ENCODE assay signal across 20 mouse cellular contexts in genomic region chr2:134465132-134465531, GRCm38 (mm10).
DNase-seq lines count a peak whose midpoint lies in the region; ATAC-seq and TF ChIP-seq lines count a peak whose summit lies in the region.
"Had no signal": no experiment of that assay in that cellular context is flagged by ENCODE, and none has a peak within 500 bp of the region (broad histone marks: within the 10 kb centered on the region; RNA-seq: fewer than 3 reads in every experiment).

No protein-coding gene starts in this region.

- H3K4me1 ChIP-seq in liver, embryonic 14.5 days (replicated peaks; ENCODE audit: control insufficient read depth in 2 of 2, insufficient read depth in 2 of 2, low read length in 1 of 2): peaks cover 14 to 15% of the 10 kb centered on the region in 2 experiments
- H3K4me1 ChIP-seq in stomach, embryonic 14.5 days (ENCODE audit: control insufficient read depth, insufficient read depth, low read length): no peaks in the 10 kb centered on the region
- no peaks in the 10 kb centered on the region for H3K4me1 ChIP-seq in cerebellum, adult 2 months (ENCODE audit: control insufficient read depth, insufficient read depth, low read length)
- H3K4me1 ChIP-seq: forebrain, embryonic 10.5 days; limb, embryonic 13.5 days; midbrain, embryonic 13.5 days; neural tube, embryonic 13.5 days had no signal

- H3K27me3 ChIP-seq in liver, embryonic 14.5 days (ENCODE audit: control insufficient read depth, insufficient read depth, low read length): no peaks in the 10 kb centered on the region
- H3K27me3 ChIP-seq in stomach, embryonic 14.5 days (ENCODE audit: control insufficient read depth, insufficient read depth, low read length): no peaks in the 10 kb centered on the region
- no peaks in the 10 kb centered on the region for H3K27me3 ChIP-seq in cerebellum, adult 2 months (ENCODE audit: control insufficient read depth, insufficient read depth, low read length)
- H3K27me3 ChIP-seq: limb, embryonic 13.5 days; midbrain, embryonic 13.5 days; neural tube, embryonic 13.5 days had no signal

- H3K36me3 ChIP-seq in liver, embryonic 14.5 days (replicated peaks; ENCODE audit: control insufficient read depth, insufficient read depth, low read depth): no peaks in the 10 kb centered on the region
- H3K36me3 ChIP-seq in stomach, embryonic 14.5 days (ENCODE audit: control insufficient read depth, insufficient read depth, low read length): no peaks in the 10 kb centered on the region
- H3K36me3 ChIP-seq: forebrain, embryonic 10.5 days; limb, embryonic 13.5 days; midbrain, embryonic 13.5 days; neural tube, embryonic 13.5 days had no signal

- 17% methylated on average over 2 of the region's 2 CpGs for WGBS in liver, embryonic 14.5 days (ENCODE audit: insufficient replicate concordance)
- WGBS in stomach, embryonic 14.5 days: 65% methylated on average over 2 of the region's 2 CpGs
- 81% methylated on average over 2 of the region's 2 CpGs for WGBS in cerebellum, adult 2 months

- no peaks in the 10 kb centered on the region for H3K9me3 ChIP-seq in liver, embryonic 14.5 days (ENCODE audit: control insufficient read depth, low read length)
- no peaks in the 10 kb centered on the region for H3K9me3 ChIP-seq in stomach, embryonic 14.5 days (ENCODE audit: control insufficient read depth, low read depth, low read length)
- H3K9me3 ChIP-seq: forebrain, embryonic 10.5 days; limb, embryonic 13.5 days; midbrain, embryonic 13.5 days; neural tube, embryonic 13.5 days had no signal

- peak; percentile 58 for DNase-seq in 3T3-L1 (ENCODE audit: low read depth, low spot score)
- DNase-seq in c-Kit-positive CD71-positive TER-119-positive erythroid progenitor cells, embryonic 14.5 days (ENCODE audit: low spot score): peak; percentile 36
- DNase-seq in liver, embryonic 14.5 days (ENCODE audit: low read depth in 3 of 3, low spot score in 3 of 3): peak; percentile 11 to 26 (median 22)
- no peak for DNase-seq in kidney, postnatal 4 days
- DNase-seq in lung, postnatal 36 days: no peak
- no peak for DNase-seq in cerebellum, adult 2 months
- DNase-seq: adrenal gland, postnatal 10 days; cerebellum, adult 11-12 months; cerebellum, postnatal 36 days; gastrocnemius, adult 2 months; heart, postnatal 36 days; spleen, adult 18-20 months had no signal

- peak overlapping the region; percentile 36 for H3K4me2 ChIP-seq in liver, embryonic 14.5 days (ENCODE audit: low read depth)
- no peak overlapping the region for H3K4me2 ChIP-seq in stomach, embryonic 14.5 days (replicated peaks; ENCODE audit: low read depth, low read length)
- H3K4me2 ChIP-seq: hindbrain, embryonic 14.5 days; limb, embryonic 13.5 days; midbrain, embryonic 13.5 days; neural tube, embryonic 13.5 days had no signal

- peak; percentile 85 for ATAC-seq in liver, embryonic 14.5 days (ENCODE audit: insufficient read depth)
- peak; percentile 42; the same call in 1 of the 2 replicates for ATAC-seq in stomach, embryonic 14.5 days (ENCODE audit: insufficient number of reproducible peaks, insufficient read depth, low FRiP score, low read depth)
- ATAC-seq: activated CD4-positive, CD25-positive, alpha-beta regulatory T cell, adult 4 months; midbrain, embryonic 13.5 days; Patski had no signal

- no peak overlapping the region for H3K27ac ChIP-seq in liver, embryonic 14.5 days
- no peak overlapping the region for H3K27ac ChIP-seq in stomach, embryonic 14.5 days (ENCODE audit: low read length)
- H3K27ac ChIP-seq in cerebellum, adult 2 months (ENCODE audit: insufficient read depth, low read length): no peak overlapping the region
- H3K27ac ChIP-seq: forebrain, embryonic 10.5 days; gastrocnemius, adult 2 months; hindbrain, embryonic 14.5 days; limb, embryonic 13.5 days; midbrain, embryonic 13.5 days; neural tube, embryonic 13.5 days had no signal

- TF ChIP-seq POLR2A in cerebellum, adult 2 months (IDR thresholded peaks at IDR 0.05; ENCODE audit: borderline replicate concordance, insufficient read depth, low read length): no peak

- peak; percentile 67 for TF ChIP-seq EP300 in liver, embryonic 14.5 days (IDR thresholded peaks at IDR 0.05; ENCODE audit: low read depth)

- no peak overlapping the region for H3K9ac ChIP-seq in liver, embryonic 14.5 days (replicated peaks)
- H3K9ac ChIP-seq in stomach, embryonic 14.5 days (replicated peaks; ENCODE audit: low read depth, low read length): no peak overlapping the region
- H3K9ac ChIP-seq: hindbrain, embryonic 14.5 days; limb, embryonic 13.5 days; midbrain, embryonic 13.5 days; neural tube, embryonic 13.5 days had no signal

- no peak for TF ChIP-seq CTCF in liver, embryonic 14.5 days (IDR thresholded peaks at IDR 0.05; ENCODE audit: low read depth)
- TF ChIP-seq CTCF in cerebellum, adult 2 months (IDR thresholded peaks at IDR 0.05; ENCODE audit: borderline replicate concordance, insufficient read depth, low read depth, low read length): no peak

- no peak overlapping the region for H3K4me3 ChIP-seq in liver, embryonic 14.5 days (ENCODE audit: insufficient read depth in 1 of 2, low read depth in 2 of 2, low read length in 2 of 2)
- no peak overlapping the region for H3K4me3 ChIP-seq in stomach, embryonic 14.5 days (ENCODE audit: low read depth, low read length)
- no peak overlapping the region for H3K4me3 ChIP-seq in cerebellum, adult 2 months (replicated peaks; ENCODE audit: insufficient read depth, low read depth, low read length)
- H3K4me3 ChIP-seq: forebrain, embryonic 10.5 days; gastrocnemius, adult 2 months; limb, embryonic 13.5 days; midbrain, embryonic 13.5 days; neural tube, embryonic 13.5 days had no signal

Comparison
In these comparisons a context has a peak if more than half of its experiments do, and no peak if none do; other contexts are left out.
1. DNase-seq: peak in 3T3-L1 (single experiment), c-Kit-positive CD71-positive TER-119-positive erythroid progenitor cells, embryonic 14.5 days (single experiment) and liver, embryonic 14.5 days (3 of 3); none in kidney, postnatal 4 days (0 of 2), lung, postnatal 36 days (single experiment) and cerebellum, adult 2 months (0 of 2).